Mouse (Mus musculus) embryo, embryonic 11.5 days (tissue): ENCODE results near the gene Cxcr2.
A peak's percentile ranks its signal among the peaks of the same experiment; 100 is the strongest.

Experiments used
- DNase-seq: peaks from one replicate; pipeline ENCODE4 v3.0.0-alpha.2; 2012; ENCODE audit warnings: low read depth, low spot score

Gene Cxcr2

DNA sequence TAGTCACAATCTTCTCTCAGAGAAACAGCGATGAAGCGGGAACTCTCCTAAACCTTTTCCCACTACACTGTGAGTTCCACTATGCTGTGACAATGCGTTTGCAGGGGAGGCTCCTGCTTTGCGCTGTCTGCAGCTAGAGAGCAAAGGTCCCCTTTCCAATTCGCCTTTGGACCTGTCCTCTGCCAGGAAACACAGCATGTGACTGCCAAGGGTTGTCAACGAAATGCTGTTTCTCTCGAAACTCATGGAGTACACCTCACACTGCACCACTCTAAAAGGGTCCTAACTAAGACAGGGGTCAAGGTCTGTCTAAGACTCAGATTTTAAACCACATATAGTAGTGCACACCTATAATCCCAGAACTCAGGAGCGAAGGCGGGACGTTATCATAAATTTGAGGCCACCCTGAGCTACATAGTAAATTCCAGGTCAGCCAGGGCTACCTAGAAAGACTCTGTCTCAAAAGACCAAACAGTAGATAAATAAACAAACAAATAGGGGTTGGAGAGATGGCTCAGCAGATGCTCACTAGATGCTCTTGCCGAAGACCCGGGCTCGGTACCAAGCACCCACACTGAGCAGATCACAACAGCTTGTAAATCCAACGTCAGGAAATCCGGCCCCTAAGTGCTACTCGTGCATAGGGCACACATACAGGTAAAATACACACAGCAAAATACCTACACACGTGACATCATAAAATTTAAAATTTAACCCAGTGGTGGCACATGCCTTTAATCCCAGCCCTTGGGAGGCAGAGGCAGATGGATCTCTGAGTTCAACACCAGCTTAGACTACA, 43.0 kb downstream of the Cxcr2 start:
- no peak for DNase-seq

DNA sequence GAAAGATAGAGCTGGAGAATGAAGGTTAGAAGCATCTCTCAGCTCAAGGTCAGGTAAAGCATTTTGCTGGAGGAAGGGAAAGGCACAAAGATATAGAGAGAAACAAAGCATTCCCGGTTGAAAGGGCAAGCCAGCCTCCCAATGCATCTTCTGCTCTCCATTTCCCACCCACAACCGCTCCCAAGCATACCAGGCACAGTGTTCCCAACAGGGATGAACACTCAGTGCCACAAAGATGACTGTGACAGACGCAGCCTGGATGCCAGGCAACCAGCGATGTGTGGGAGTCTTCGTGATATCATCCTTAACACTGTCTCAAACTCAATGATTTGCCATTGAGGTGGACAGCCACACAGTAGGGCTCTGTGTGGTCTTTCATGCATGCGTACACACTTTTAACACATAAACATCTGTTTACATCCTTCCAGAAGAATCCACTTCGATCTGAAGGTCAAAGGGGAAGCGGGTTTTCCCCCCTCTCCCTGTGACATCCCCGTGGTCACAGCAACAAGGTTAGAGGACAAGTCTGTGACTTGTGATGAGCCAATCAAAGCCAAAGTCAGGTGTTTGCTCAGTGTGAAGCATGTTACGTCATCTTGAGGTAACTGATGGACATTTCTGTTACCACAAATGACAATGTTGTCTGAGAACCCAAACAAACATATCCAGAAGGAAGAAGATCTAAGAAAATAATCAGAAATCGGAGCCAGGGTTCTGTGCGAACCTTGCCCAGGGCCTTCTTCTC, 44.1 kb downstream of the Cxcr2 start:
- no peak for DNase-seq

DNA sequence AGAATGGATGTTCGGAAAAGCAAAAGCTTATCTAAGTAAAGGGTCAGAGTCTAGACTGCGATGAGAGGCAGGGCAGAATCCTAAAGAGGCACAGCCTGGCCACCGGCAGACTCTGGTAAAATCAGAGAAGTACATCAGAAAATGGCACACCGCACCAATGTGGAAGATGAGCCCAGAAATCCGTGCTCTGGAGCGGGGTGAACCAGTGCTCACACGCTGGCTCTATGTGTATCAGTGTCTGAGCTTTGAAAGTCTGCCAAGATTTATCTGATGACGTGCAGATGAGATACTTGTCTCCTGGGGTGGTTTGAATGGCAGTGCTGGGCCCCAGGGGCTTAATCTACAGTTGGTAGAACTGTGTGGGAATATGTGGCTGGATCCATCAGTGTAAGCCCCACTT, 45.3 kb downstream of the Cxcr2 start:
- no peak for DNase-seq

DNA sequence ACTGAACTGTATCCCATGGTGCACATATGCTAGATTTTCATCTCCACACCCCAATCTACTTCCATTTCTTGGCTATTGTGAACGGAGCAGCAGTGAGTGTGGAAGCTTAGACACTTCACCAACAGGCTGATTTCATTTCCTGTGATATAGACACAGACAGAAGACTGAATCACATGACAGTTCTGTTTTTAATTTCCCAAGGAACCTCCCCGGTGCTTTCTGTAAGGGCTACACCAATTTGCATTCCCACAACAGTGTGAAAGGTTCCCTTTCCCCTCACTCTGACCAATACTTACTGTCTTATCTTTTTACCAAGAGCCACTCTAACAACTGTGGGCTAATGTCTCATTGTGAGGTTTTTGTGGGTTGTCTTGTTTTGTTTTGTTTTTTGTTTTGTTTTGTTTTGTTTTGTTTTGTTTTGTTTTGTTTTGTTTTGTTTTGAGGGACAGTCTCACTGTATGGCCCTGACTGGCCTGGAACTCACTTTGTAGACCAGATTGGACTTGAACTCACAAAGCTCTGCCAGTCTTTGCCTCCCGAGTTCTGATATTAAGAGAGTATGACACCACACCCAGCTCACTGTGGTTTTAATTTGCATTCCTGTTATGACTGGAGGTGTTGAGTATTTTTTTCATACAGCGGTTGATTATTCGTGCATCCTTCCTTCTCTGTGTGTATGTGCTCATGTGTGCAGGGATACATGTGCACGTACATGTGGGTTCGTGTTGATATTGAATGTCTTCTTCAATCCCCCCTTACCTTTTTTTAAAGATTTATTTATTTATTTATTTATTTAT, 47.5 kb downstream of the Cxcr2 start:
- DNase-seq, result no peak

DNA sequence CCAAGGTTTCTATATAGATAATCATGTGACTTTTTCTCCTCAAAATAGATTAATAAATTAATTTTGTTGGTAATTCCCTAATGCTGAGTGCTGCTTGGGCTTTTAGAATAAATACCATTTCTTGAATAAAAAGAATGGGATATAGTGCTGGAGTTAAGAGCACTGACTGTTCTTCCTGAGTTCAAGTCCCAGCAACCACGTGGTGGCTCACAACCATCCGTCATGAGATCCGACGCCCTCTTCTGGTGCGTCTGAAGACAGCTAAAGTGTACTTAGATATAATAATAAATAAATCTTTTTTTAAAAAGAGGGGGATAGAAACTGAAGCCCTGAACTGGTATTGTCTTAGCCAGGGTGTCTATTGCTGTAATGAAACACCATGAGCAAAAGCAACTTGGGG, 49.7 kb downstream of the Cxcr2 start:
- DNase-seq, result no peak

DNA sequence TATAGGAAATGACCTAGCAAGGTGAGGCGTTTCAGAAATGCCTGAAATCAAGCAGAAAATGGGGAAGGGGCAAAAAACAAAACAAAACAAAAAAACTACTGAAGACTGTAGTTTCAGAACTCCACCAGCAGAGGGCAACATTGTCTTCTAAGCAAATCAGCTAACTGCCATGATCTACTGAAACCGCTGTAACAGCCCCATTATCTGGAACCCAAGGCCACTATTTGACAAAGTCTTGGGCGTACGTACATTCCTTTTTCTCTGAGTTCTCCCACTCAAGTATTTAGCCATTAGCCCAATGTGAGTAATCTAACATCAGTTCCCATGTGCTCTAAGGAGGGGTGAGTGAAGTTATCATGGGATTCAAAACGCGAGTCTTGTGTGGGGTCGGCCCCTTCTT, 52.1 kb downstream of the Cxcr2 start:
- peak; percentile 20 for DNase-seq

DNA sequence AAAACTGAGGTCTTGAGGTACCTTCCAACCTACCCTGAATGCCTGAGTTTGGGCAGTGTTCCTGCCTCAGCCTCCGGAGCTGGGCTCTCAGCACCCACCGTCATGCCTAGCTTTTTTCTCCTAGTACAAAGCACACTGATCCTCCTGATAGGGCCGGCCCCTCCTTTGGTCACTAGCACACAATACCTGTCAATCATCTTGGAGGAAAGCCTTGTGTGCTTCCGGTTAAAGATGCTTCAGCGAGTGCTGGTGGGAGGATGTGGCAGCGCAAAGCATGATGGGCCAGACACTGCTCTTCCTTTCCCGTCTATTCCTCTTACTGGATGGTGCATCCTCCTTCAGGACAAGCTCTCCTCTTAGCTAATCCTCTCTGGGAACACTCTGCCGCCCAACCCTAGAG, 52.9 kb downstream of the Cxcr2 start:
- no peak for DNase-seq

DNA sequence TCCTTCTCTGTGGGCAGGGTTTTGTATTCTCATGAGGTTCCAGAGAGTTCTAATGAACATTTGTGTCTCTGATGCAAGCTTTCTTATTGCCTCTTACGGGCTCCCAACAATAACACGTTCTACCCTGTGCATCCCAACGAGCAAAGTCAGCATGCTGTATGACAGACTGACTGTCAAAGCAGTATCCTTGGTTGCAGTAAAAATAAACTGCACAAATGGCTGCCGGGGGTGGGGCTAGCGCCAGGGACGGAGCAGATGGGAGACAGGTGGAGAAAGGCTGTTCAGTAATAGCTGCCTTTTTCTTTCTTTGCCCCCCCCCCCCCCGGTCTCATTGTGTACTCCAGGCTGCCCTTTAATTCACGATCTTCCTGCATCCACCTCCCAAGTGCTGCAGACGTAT, 54.1 kb downstream of the Cxcr2 start:
- no peak for DNase-seq

DNA sequence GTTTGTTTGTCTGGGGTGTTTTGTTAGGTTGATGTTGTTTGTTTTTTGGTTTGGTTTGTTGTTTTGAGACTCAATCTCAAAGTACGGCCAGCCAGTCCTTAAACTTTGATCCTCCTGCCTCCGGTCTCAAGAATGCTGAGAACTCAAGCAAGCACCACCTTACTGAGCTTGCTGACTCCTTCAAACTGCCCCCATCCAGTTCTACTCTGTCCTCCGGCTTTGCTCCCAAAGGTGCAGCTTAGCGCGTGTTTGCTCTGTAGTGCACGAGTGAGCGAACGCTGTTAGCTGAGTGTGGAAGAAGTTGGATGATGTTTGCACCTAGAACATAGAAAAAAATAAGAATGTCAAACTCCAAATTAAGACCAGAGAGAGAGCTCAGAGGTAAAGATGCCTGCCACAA, 55.2 kb downstream of the Cxcr2 start:
- no peak for DNase-seq
